In genomic region chr12:75564498-75564897, GRCm38 (mm10) we compare ENCODE assay signal across 15 mouse cellular contexts.
"Had no signal": no experiment of that assay in that cellular context is flagged by ENCODE, and none has a peak within 500 bp of the region (broad histone marks: within the 10 kb centered on the region; RNA-seq: fewer than 3 reads in every experiment).

No protein-coding gene starts in this region.

- H3K27me3 ChIP-seq: intestine, embryonic 15.5 days; limb, embryonic 13.5 days; neural tube, embryonic 13.5 days; stomach, embryonic 15.5 days had no signal

- H3K27ac ChIP-seq: intestine, embryonic 15.5 days; limb, embryonic 13.5 days; midbrain, embryonic 10.5 days; neural tube, embryonic 13.5 days; stomach, embryonic 15.5 days had no signal

- H3K9me3 ChIP-seq: intestine, embryonic 15.5 days; limb, embryonic 13.5 days; midbrain, embryonic 10.5 days; neural tube, embryonic 13.5 days; stomach, embryonic 15.5 days had no signal

- H3K9ac ChIP-seq: intestine, embryonic 15.5 days; limb, embryonic 13.5 days; neural tube, embryonic 13.5 days; stomach, embryonic 15.5 days had no signal

- H3K4me1 ChIP-seq: midbrain, embryonic 10.5 days had no signal

- H3K4me2 ChIP-seq: intestine, embryonic 15.5 days; limb, embryonic 13.5 days; neural tube, embryonic 13.5 days; stomach, embryonic 15.5 days had no signal

- H3K4me3 ChIP-seq: intestine, embryonic 15.5 days; limb, embryonic 13.5 days; midbrain, embryonic 10.5 days; neural tube, embryonic 13.5 days; stomach, embryonic 15.5 days had no signal

- ATAC-seq: intestine, embryonic 15.5 days; midbrain, embryonic 16.5 days had no signal

- DNase-seq: kidney, adult 18-20 months; kidney, postnatal 14 days; layer of hippocampus, adult 9-11 months; left cerebral cortex, postnatal 4 days; lung, adult 18-20 months; retina, postnatal 1 day; right cerebral cortex, postnatal 4 days; spleen, adult 18-20 months; thymus, postnatal 36 days had no signal

- H3K36me3 ChIP-seq: intestine, embryonic 15.5 days; neural tube, embryonic 13.5 days; stomach, embryonic 15.5 days had no signal
